Mouse (Mus musculus): Measurements from ENCODE around the gene Arvcf. TPM values are rescaled to one million over a fixed set of nuclear protein-coding genes. Genes with fewer than 3 reads are reported as not detected.
A peak's percentile ranks its signal among the peaks of the same experiment; 100 is the strongest.

Arvcf gene
- polyA plus RNA-seq, 1 experiment from 2014 or later, result 32.5 TPM

DNA sequence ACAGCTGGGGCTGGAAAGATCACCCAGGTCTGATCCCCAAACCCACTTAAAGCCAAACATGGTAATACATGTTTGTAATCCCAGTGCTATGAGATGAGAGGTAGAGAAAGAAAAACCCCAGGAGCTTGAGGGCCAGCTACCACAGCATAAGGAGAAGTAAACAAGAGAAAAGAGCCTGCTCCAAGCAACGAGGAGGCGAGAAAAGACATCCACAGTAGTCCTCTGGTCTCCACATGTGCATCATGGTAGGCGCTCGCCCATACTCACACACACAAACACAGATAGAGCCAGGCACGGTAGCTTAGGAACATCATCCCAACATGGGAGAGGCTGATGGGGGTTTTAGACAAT is 75.9 kb downstream of the Arvcf start:
- H3K4me2 ChIP-seq, result 0 out of 2 replicates have a peak overlapping the region, but pooled peaks have one; percentile 2
- peaks cover 47% of the 10 kb centered on the region for H3K4me1 ChIP-seq (replicated peaks)
- no peaks in the 10 kb centered on the region for H3K27me3 ChIP-seq (replicated peaks)
- peak overlapping the region; percentile 26 for H3K27ac ChIP-seq (ENCODE audit: poor library complexity, severe bottlenecking)
- 84% methylated on average over 5 of the region's 5 CpGs for WGBS
- H3K9ac ChIP-seq, result no peak overlapping the region
- H3K9me3 ChIP-seq (replicated peaks), result no peaks in the 10 kb centered on the region
- no peak overlapping the region for H3K4me3 ChIP-seq
- peaks cover 31% of the 10 kb centered on the region for H3K36me3 ChIP-seq
- no peak for ATAC-seq (ENCODE audit: insufficient number of reproducible peaks, low FRiP score)

DNA sequence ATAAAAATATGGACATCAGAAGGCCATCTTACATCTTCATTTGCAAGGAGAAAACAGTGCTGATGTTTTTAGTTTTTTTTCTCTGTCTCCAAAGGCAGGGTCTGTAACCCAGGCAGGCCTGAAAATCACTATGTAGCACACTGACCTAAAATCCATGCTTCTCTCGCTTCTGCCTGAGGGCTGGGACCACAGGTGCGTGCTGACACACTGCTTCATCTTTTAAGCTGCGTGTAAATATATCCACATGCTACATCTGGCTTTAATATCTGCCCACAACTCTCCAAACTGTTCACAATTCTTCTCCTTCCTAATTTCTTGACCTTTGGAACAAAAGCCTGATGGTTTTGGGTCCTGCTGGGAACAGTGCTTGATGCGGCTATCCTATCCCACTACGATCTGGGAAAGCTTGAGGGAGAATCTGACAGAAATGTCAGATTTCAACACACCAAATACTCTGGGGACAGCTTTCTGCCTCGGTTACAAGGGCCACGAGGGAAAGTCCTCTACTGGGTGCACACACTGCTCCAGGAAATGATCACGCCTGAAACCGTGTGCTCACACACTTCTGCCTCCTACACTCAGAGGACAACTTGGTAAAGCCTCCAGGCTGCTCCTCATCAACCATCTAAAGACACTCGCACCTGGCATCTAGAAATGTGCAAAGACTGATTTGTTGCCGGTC is 76.5 kb downstream of the Arvcf start:
- 77% methylated on average over 11 of the region's 11 CpGs for WGBS
- no peak for ATAC-seq (ENCODE audit: insufficient number of reproducible peaks, low FRiP score)
- Histone ChIP-seq H3K9ac (peak overlapping the region; percentile 32; the same call in 1 of the 2 replicates), H3K36me3 (peaks cover 29% of the 10 kb centered on the region), H3K27ac (ENCODE audit: poor library complexity, severe bottlenecking) (no peak overlapping the region), H3K4me1 (replicated peaks) (peaks cover 50% of the 10 kb centered on the region), H3K9me3 (replicated peaks) (no peaks in the 10 kb centered on the region), H3K27me3 (replicated peaks) (no peaks in the 10 kb centered on the region), H3K4me3 (0 out of 2 replicates have a peak overlapping the region, but pooled peaks have one; percentile 6), H3K4me2 (peak overlapping the region; percentile 92)

DNA sequence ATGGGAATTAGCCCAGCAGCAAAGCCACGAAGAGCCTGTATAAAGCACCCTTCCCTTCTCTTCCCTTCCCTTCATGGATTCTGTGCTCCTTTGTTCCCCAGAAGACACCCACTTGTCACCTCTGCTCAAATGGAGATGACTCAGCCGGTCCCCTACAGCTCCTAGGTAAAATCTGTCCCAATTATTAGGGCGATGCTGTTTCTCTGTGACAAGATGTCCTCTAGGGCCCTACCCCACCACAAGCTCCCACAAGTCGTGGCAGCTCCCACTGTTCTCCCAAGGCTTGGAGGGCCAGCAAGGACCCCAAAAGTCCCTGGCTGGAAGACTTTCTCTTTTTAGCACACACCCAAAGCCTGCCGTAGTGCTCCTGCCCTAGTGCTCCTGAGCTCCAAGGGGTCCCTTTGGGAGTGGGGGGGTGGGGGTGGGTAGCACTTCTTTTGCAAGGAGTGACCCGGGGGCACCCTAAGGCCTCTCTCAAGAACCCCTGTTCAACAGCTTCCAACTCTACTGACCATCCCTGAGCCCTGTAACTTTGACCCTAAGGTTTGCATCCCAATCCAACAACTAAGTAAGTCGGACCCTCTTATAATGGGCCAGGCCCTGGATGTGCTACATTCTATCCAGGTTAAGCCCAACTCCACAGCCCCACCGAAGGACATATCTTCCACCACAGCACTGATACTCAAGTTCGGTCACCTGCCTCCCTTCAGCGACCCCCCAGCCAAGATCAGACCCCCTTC is 77.7 kb downstream of the Arvcf start:
- peaks cover 47% of the 10 kb centered on the region for H3K4me1 ChIP-seq (replicated peaks)
- ATAC-seq (ENCODE audit: insufficient number of reproducible peaks, low FRiP score), result peak; percentile 1
- H3K4me2 ChIP-seq, result peak overlapping the region; percentile 92
- peaks cover 26% of the 10 kb centered on the region for H3K36me3 ChIP-seq
- 11% methylated on average over 10 of the region's 10 CpGs for WGBS
- H3K27ac ChIP-seq (ENCODE audit: poor library complexity, severe bottlenecking), result peak overlapping the region; percentile 34
- no peaks in the 10 kb centered on the region for H3K9me3 ChIP-seq (replicated peaks)
- H3K27me3 ChIP-seq (replicated peaks), result no peaks in the 10 kb centered on the region
- peak overlapping the region; percentile 65 for H3K4me3 ChIP-seq
- H3K9ac ChIP-seq, result peak overlapping the region; percentile 85

DNA sequence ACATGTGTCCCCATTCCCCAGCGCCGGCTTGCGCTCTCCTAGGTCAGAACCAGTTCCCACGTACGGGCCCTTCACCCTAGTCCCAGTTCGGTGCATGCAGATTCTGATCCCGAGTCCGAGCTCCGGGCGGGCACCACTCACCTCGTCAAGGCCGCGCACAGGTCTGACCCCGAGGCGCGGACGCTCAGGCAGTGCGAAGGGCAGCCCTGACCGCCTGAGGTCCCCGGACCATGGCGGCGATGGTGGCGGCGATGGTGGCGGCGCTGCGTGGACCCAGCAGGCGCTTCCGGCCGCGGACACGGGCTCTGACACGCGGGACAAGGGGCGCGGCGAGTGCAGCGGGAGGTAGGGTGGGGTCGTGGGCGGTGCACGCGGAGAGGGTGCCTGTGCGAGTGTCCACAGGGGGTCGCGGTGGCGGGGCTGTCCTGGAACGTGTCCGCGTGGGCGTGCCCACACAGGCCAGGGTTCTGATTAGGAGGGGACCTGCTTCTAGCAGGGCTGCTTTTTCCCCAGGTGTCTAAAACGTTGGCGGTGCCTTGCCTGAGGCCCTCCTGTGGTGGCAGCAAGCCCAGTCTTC is 78.3 kb downstream of the Arvcf start, which contains the start of gene Txnrd2:
TSS of gene Txnrd2 (plus strand) at position 170 of the 577 bp plus-strand sequence.
- H3K36me3 ChIP-seq, result peaks cover 21% of the 10 kb centered on the region
- ATAC-seq (ENCODE audit: insufficient number of reproducible peaks, low FRiP score), result peak; percentile 87
- H3K27ac ChIP-seq (ENCODE audit: poor library complexity, severe bottlenecking), result peak within 1 kb of the TSS; percentile 34
- H3K9me3 ChIP-seq (replicated peaks), result no peaks in the 10 kb centered on the region
- H3K27me3 ChIP-seq (replicated peaks), result no peaks in the 10 kb centered on the region
- peak within 1 kb of the TSS; percentile 92 for H3K4me2 ChIP-seq
- H3K9ac ChIP-seq, result peak within 1 kb of the TSS; percentile 85
- H3K4me3 ChIP-seq, result peak within 1 kb of the TSS; percentile 65
- H3K4me1 ChIP-seq (replicated peaks), result peaks cover 47% of the 10 kb centered on the region
- under 1% methylated on average over 52 of the region's 52 CpGs for WGBS

DNA sequence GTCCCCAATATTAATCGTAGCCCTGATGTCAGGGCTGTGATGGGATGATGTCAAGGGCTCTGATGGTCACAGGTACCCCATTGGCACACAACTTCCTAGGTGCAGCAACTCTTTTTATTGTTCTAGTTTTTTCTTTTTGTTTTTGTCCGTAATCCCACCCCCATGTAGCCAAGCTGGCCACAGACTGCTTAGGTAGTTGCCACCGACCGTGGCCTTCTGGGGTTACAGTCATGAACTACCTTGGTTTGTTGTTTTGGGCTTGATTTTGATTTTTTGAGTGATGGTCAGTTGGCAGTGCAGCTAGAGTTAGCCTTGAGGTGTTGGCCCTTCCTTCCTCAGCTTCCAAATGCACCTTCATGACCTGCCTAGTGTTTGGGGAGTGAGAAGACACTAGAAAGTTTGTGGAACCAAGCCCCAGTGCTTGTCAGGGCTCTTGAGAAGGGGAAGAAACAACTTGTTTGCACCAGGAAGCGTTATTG is 78.9 kb downstream of the Arvcf start, which contains the start of gene Comt:
TSS of gene Comt (minus strand) at position 51 of the 479 bp plus-strand sequence.
- H3K27me3 ChIP-seq (replicated peaks), result no peaks in the 10 kb centered on the region
- H3K27ac ChIP-seq (ENCODE audit: poor library complexity, severe bottlenecking), result peak within 1 kb of the TSS; percentile 34
- peak within 1 kb of the TSS; percentile 85 for H3K9ac ChIP-seq
- H3K4me1 ChIP-seq (replicated peaks), result peaks cover 43% of the 10 kb centered on the region
- WGBS, result 54% methylated on average over 5 of the region's 5 CpGs
- peak within 1 kb of the TSS; percentile 65 for H3K4me3 ChIP-seq
- H3K9me3 ChIP-seq (replicated peaks), result no peaks in the 10 kb centered on the region
- H3K4me2 ChIP-seq, result peak within 1 kb of the TSS; percentile 92
- peaks cover 19% of the 10 kb centered on the region for H3K36me3 ChIP-seq
- no peak for ATAC-seq (ENCODE audit: insufficient number of reproducible peaks, low FRiP score)

DNA sequence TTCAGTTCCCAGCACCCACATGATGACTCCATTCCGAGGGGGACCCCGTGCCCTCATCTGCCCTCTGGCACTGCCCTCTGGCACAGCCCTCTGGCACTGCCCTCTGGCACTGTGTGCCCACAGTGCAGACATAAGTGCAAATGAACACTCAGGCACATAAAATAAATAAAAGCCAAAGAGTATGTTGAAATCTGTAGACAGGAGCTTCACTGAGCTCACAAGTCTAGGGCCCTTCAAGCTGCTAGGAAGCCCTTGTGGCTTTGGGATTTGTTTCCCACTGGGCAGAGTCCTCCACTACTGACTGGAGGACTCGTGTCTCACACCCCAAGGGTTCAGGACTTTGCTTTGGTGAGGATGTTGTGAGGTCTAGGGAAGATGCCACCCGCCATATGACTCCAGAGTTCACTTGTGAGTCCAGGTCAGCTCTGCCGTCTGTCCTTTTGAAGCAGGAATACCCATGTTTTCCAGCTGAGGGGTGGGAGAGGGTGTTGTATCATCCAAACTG is 80.1 kb downstream of the Arvcf start:
- WGBS, result 77% methylated on average over 5 of the region's 5 CpGs
- H3K4me3 ChIP-seq, result no peak overlapping the region
- 0 out of 2 replicates have a peak overlapping the region, but pooled peaks have one; percentile 7 for H3K9ac ChIP-seq

DNA sequence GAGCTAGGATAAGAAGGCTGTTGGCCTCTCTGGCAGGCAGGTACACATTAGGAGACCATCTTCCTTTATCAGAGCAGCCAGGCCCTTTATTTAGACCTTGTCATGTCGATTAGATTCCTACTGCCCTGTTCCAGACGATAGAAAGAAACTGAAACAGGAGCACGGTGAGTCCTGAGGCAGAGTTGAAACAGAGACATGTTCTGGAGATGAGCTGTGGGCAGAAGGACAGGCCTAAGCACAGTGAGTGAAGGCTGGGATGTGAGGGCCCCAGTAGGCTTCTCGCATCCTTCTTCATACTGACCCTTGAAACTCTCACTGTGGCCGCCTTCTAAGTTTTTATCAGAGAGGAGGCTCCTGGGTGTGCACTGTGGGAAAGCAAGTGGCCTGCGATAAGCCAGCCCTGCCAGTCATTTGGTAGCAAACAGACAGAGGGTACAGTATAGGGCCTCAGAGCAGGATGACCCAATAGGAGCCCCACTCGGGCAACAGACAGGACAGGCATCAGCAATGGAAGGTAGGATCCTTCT is 80.6 kb downstream of the Arvcf start:
- peak overlapping the region; percentile 29 for H3K4me2 ChIP-seq
- H3K4me3 ChIP-seq, result no peak overlapping the region
- H3K9me3 ChIP-seq (replicated peaks), result no peaks in the 10 kb centered on the region
- H3K36me3 ChIP-seq, result peaks cover 5% of the 10 kb centered on the region
- WGBS, result 50% methylated on average over 7 of the region's 7 CpGs
- H3K27ac ChIP-seq (ENCODE audit: poor library complexity, severe bottlenecking), result peak overlapping the region; percentile 59
- H3K9ac ChIP-seq, result peak overlapping the region; percentile 7; the same call in 1 of the 2 replicates
- peaks cover 38% of the 10 kb centered on the region for H3K4me1 ChIP-seq (replicated peaks)
- no peaks in the 10 kb centered on the region for H3K27me3 ChIP-seq (replicated peaks)
- peak; percentile 86 for ATAC-seq (ENCODE audit: insufficient number of reproducible peaks, low FRiP score)

More for the DNA sequence above, 80.1 kb downstream of the Arvcf start:
- peaks cover 42% of the 10 kb centered on the region for H3K4me1 ChIP-seq (replicated peaks)
- H3K4me2 ChIP-seq, result peak overlapping the region; percentile 29
- H3K9me3 ChIP-seq (replicated peaks), result no peaks in the 10 kb centered on the region
- H3K27me3 ChIP-seq (replicated peaks), result no peaks in the 10 kb centered on the region
- no peak for ATAC-seq (ENCODE audit: insufficient number of reproducible peaks, low FRiP score)
- peaks cover 9% of the 10 kb centered on the region for H3K36me3 ChIP-seq
- H3K27ac ChIP-seq (ENCODE audit: poor library complexity, severe bottlenecking), result peak overlapping the region; percentile 59

DNA sequence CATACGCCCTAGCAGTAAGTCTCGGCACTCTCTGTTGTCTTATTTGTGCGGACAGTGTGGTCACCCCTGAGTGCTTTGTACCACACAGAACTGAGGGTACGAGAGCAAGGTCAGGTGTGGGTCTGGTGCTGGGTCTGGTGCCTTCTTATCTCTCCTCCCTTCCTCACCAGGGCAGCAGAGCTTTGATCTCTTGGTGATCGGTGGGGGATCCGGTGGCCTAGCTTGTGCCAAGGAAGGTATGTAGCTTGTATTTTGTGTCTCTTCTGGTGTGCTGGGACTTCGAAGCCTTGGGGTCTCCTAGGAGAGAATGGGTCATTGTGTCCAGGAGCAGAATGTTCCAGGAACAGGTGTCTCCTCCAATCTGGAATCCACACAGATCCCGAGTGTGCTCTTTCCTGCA is 81.7 kb downstream of the Arvcf start:
- H3K9ac ChIP-seq, result no peak overlapping the region
- peaks cover 28% of the 10 kb centered on the region for H3K4me1 ChIP-seq (replicated peaks)
- no peaks in the 10 kb centered on the region for H3K9me3 ChIP-seq (replicated peaks)
- H3K36me3 ChIP-seq, result peaks cover 3% of the 10 kb centered on the region
- H3K27me3 ChIP-seq (replicated peaks), result no peaks in the 10 kb centered on the region
- WGBS, result 77% methylated on average over 8 of the region's 8 CpGs
- no peak overlapping the region for H3K27ac ChIP-seq (ENCODE audit: poor library complexity, severe bottlenecking)
- no peak for ATAC-seq (ENCODE audit: insufficient number of reproducible peaks, low FRiP score)
- H3K4me2 ChIP-seq, result peak overlapping the region; percentile 29; the same call in 1 of the 2 replicates
- peak overlapping the region; percentile 20 for H3K4me3 ChIP-seq

DNA sequence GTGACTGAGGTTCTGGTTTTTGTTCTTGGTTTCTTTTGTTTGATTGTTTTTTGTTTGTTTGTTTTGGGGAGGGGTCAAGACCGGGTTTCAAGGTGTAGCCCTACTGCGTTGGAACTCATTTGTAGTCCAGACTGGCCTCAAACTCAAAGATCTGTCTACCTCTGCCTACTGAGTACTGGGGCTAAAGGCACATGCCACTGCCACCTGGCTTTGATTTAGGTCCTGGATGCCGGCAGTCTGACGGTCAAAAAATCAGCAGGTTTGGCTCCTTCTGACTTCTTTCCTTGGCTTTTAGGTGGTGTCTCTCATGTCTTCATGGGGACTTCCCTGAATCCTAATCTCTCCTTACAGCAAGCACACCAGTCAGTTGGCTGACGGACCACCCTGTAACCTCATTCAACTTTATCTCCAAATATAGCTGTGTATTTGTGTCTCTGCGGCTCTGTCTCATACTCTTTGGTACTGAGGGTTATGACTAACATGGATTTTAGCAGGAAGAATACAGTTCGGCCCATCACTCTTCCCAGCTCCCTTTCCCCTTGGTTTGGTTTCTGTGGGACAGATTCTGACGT is 82.7 kb downstream of the Arvcf start:
- H3K4me2 ChIP-seq, result peak overlapping the region; percentile 28; the same call in 1 of the 2 replicates
- H3K4me1 ChIP-seq (replicated peaks), result peaks cover 18% of the 10 kb centered on the region
- no peak overlapping the region for H3K27ac ChIP-seq (ENCODE audit: poor library complexity, severe bottlenecking)
- peaks cover 13% of the 10 kb centered on the region for H3K36me3 ChIP-seq
- no peak for ATAC-seq (ENCODE audit: insufficient number of reproducible peaks, low FRiP score)
- WGBS, result 75% methylated on average over 8 of the region's 8 CpGs
- H3K27me3 ChIP-seq (replicated peaks), result no peaks in the 10 kb centered on the region
- H3K9ac ChIP-seq, result no peak overlapping the region
- peaks cover 5% of the 10 kb centered on the region; the same call in 1 of the 2 replicates for H3K9me3 ChIP-seq (replicated peaks)
- H3K4me3 ChIP-seq, result no peak overlapping the region

DNA sequence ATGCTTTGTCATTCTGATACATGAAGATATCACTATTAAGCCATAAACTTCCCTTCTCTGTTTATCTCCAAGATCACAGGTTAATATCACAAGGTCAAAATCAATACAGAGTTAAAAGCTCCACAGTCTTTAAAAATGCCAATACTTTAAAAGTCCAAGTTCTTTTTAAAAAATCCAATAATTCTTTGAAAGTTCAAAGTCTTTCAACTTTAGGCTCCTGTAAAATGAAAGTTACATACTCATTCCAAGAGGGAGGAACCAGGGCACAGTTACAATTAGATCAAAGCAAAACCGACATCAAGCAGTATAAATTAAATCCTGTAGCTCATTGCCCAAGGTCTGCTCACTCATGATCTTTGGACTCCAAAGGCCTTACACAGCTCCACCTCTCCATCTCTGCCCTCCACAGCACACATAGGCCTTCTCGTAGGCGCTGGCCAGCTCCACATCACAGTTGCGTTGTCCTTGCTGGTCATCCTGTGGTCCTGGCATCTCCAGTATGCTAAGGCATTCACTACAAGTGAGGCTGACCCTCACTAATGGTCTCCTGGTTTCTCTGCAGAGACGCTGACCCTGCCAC is 85.4 kb downstream of the Arvcf start:
- no peak overlapping the region for H3K4me2 ChIP-seq
- peaks cover 5% of the 10 kb centered on the region; the same call in 1 of the 2 replicates for H3K9me3 ChIP-seq (replicated peaks)
- no peak overlapping the region for H3K4me3 ChIP-seq
- ATAC-seq (ENCODE audit: insufficient number of reproducible peaks, low FRiP score), result no peak
- H3K36me3 ChIP-seq, result peaks cover 37% of the 10 kb centered on the region
- no peak overlapping the region for H3K9ac ChIP-seq
- WGBS, result 94% methylated on average over 5 of the region's 5 CpGs
- H3K4me1 ChIP-seq (replicated peaks), result peaks cover 8% of the 10 kb centered on the region; the same call in 1 of the 2 replicates
- no peak overlapping the region for H3K27ac ChIP-seq (ENCODE audit: poor library complexity, severe bottlenecking)
- H3K27me3 ChIP-seq (replicated peaks), result no peaks in the 10 kb centered on the region

All from heart, embryonic 12.5 days (tissue).